Mouse (Mus musculus): ENCODE results near the gene Gsto1. TPM values are rescaled to one million over a fixed set of nuclear protein-coding genes. Genes with fewer than 3 reads are reported as not detected.

Gene Gsto1
- polyA plus RNA-seq, 1 experiment from 2014 or later, result 105 TPM

Other genes with a start within 250 kb of the Gsto1 start
- gene Col17a1, start 162.9 kb upstream of the Gsto1 start, polyA plus RNA-seq (2014; fragmentation: Nextera tagmentation; extraction: Ambion mirVana), result 0.12 and 0.15 TPM in 2 replicates
- 206 and 212 TPM in 2 replicates for gene Sfr1, start 123.3 kb upstream of the Gsto1 start, polyA plus RNA-seq (2014; fragmentation: Nextera tagmentation; extraction: Ambion mirVana)
- gene Gsto2, start 10.6 kb downstream of the Gsto1 start, polyA plus RNA-seq (2014; fragmentation: Nextera tagmentation; extraction: Ambion mirVana), result 1.1 TPM in 2 replicates
- 0.99 and 1.4 TPM in 2 replicates for gene Cfap43, start 64.3 kb downstream of the Gsto1 start, polyA plus RNA-seq (2014; fragmentation: Nextera tagmentation; extraction: Ambion mirVana)
- gene Itprip, start 64.3 kb downstream of the Gsto1 start, polyA plus RNA-seq (2014; fragmentation: Nextera tagmentation; extraction: Ambion mirVana), result 5.4 and 6.4 TPM in 2 replicates
- 0.37 and 0.50 TPM in 2 replicates for gene Cfap58, start 82.7 kb downstream of the Gsto1 start, polyA plus RNA-seq (2014; fragmentation: Nextera tagmentation; extraction: Ambion mirVana)

Data from forebrain, embryonic 14.5 days (tissue).